Mouse (Mus musculus): ENCODE measurements around the gene Fcor.

DNA sequence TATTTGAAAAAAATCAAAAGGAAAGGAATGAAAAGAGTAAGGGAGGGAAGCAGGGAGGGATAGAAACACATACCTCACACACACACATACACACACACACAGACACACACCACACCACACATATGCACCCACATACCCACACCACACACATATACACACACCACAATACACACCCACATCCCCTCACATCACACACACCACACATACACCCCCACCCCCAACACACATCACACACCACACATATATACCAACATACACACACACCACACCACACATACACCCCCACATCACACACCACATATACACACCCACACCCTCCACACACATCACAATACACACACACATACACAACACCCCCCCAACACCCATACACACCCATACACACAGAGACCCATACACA, 12.4 kb upstream of the Fcor start:
- TF ChIP-seq CTCF (IDR thresholded peaks at IDR 0.05; ENCODE audit: control insufficient read depth, insufficient read depth, low read length) (no peak), POLR2A (IDR thresholded peaks at IDR 0.05; ENCODE audit: borderline replicate concordance, control insufficient read depth, low read depth, low read length) (no peak)

Measured in bone marrow, adult 2 months (tissue).